Mouse (Mus musculus) cortical plate, adult 2 months (tissue): ENCODE results near the gene Adcy7.

Experiments
- CTCF ChIP-seq: fragments of 200-500 bp; IDR thresholded peaks from 2 replicates; pipeline ENCODE4 v1.5.1; 2011; ENCODE audit warnings: mild to moderate bottlenecking, control low read depth, low read length; ENCODE audit not compliant: insufficient read depth; ENCODE audit errors: extremely low read depth
- POLR2A ChIP-seq: fragments of 200-500 bp; IDR thresholded peaks from 2 replicates; pipeline ENCODE4 v1.6.1; 2011; ENCODE audit warnings: mild to moderate bottlenecking, low read length, control low read depth; ENCODE audit not compliant: insufficient read depth; ENCODE audit errors: extremely low read depth

DNA sequence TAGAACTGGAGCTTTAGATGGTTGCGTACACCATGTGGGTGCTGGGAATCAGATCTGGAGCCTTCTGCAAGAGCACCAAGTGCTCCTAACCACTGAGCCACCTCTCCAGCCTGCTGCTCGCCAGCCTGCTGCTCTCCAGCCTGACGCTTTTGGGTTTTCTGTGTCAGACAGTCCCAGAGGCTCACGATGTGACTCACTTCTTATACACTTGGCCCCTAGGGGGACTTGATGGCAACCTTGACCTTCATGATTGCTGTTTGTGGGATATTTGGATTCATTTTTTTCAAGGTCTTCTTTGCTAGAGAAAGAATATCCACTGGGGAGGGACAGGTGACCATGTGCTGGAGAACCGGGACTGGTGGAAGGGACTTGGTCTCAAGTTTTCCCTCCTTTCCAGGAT lies 49.2 kb downstream of the Adcy7 start:
- TF ChIP-seq CTCF (no peak), POLR2A (no peak)
